In the genomic region with DNA sequence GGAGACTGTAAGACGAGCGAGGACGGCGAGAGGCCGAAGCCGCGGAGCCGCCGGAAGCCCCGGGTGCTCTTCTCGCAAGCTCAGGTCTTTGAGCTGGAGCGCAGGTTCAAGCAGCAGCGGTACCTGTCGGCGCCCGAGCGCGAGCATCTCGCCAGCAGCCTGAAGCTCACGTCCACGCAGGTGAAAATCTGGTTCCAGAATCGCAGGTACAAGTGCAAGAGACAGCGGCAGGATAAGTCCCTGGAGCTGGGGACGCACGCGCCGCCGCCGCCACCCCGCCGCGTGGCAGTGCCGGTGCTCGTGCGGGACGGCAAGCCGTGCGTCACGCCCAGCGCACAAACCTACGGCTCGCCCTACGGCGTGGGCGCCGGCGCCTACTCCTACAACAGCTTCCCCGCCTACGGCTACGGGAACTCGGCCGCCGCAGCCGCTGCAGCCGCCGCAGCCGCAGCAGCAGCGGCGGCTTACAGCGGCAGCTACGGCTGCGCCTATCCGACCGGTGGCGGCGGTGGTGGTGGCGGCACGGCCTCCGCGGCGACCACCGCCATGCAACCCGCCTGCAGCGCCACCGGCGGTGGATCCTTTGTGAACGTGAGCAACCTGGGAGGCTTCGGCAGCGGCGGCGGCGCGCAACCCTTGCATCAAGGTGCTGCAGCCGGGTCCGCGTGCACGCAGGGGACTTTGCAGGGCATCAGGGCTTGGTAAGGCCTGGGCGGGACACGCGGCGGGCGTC, we compare ENCODE assay signal across 8 mouse cellular contexts. TPM values are rescaled to one million over a fixed set of nuclear protein-coding genes. Genes with fewer than 3 reads are reported as not detected.
DNase-seq lines count a peak whose midpoint lies in the region; ATAC-seq and TF ChIP-seq lines count a peak whose summit lies in the region.

No protein-coding gene starts in this region.

- WGBS in kidney, postnatal 0 days: under 1% methylated on average over 92 of the region's 92 CpGs
- under 1% methylated on average over 70 of the region's 92 CpGs for WGBS in hindbrain, embryonic 16.5 days

- peak overlapping the region; percentile 42 for H3K4me2 ChIP-seq in kidney, postnatal 0 days (ENCODE audit: low read length)
- peak overlapping the region; percentile 44 for H3K4me2 ChIP-seq in hindbrain, embryonic 16.5 days (ENCODE audit: low read length)
- peak overlapping the region; percentile 73 for H3K4me2 ChIP-seq in myocyte (ENCODE audit: low read depth)

- TF ChIP-seq CTCF in kidney, postnatal 0 days (IDR thresholded peaks at IDR 0.05; ENCODE audit: low read depth): no peak

- no peaks in the 10 kb centered on the region for H3K9me3 ChIP-seq in kidney, postnatal 0 days (replicated peaks; ENCODE audit: low read length)
- H3K9me3 ChIP-seq in hindbrain, embryonic 16.5 days (ENCODE audit: control insufficient read depth, low read length): no peaks in the 10 kb centered on the region

- peak overlapping the region; percentile 13; the same call in 1 of the 2 replicates for H3K4me3 ChIP-seq in kidney, postnatal 0 days (replicated peaks; ENCODE audit: low read depth, low read length)
- H3K4me3 ChIP-seq in hindbrain, embryonic 16.5 days (ENCODE audit: low read length): peak overlapping the region; percentile 26
- no peak overlapping the region for H3K4me3 ChIP-seq in myocyte

- no peak overlapping the region for H3K27ac ChIP-seq in kidney, postnatal 0 days
- no peak overlapping the region for H3K27ac ChIP-seq in hindbrain, embryonic 16.5 days (ENCODE audit: low read depth, low read length)

- H3K36me3 ChIP-seq in kidney, postnatal 0 days (ENCODE audit: insufficient read depth, low read length): no peaks in the 10 kb centered on the region
- H3K36me3 ChIP-seq in hindbrain, embryonic 16.5 days (ENCODE audit: control insufficient read depth, insufficient read depth, low read length): no peaks in the 10 kb centered on the region
- H3K36me3 ChIP-seq in myocyte (ENCODE audit: control insufficient read depth, insufficient read depth): no peaks in the 10 kb centered on the region

- no peaks in the 10 kb centered on the region for H3K79me2 ChIP-seq in myocyte (ENCODE audit: control insufficient read depth, insufficient read depth)

- no peak for ATAC-seq in kidney, postnatal 0 days (replicated peaks; ENCODE audit: low FRiP score, low read depth)
- peak; percentile 27; the same call in 1 of the 2 replicates for ATAC-seq in hindbrain, embryonic 16.5 days

- no peak overlapping the region for H3K9ac ChIP-seq in kidney, postnatal 0 days (ENCODE audit: low read depth, low read length)
- H3K9ac ChIP-seq in hindbrain, embryonic 16.5 days (ENCODE audit: low read depth, low read length): no peak overlapping the region

- peaks cover 3% of the 10 kb centered on the region; the same call in 1 of the 2 replicates for H3K4me1 ChIP-seq in kidney, postnatal 0 days (replicated peaks; ENCODE audit: insufficient read depth, low read length)
- H3K4me1 ChIP-seq in hindbrain, embryonic 16.5 days (ENCODE audit: control insufficient read depth, insufficient read depth, low read depth, low read length): peaks cover 5% of the 10 kb centered on the region

- no peak for DNase-seq in kidney, postnatal 0 days (ENCODE audit: low spot score)
- DNase-seq in kidney, postnatal 36 days: no peak
- peak; percentile 69 for DNase-seq in embryo, embryonic 9.5 days (ENCODE audit: extremely low spot score)
- DNase-seq in frontal cortex, postnatal 14 days (ENCODE audit: low spot score in 2 of 2): no peak
- DNase-seq in adipocyte (ENCODE audit: low spot score): no peak
- DNase-seq in layer of hippocampus, postnatal 25 days (ENCODE audit: extremely low spot score in 1 of 2, low spot score in 1 of 2): no peak

- no peak overlapping the region for H3ac ChIP-seq in myocyte (ENCODE audit: control insufficient read depth, insufficient read length)

- TF ChIP-seq POLR2A in myocyte (IDR thresholded peaks at IDR 0.05; ENCODE audit: insufficient read length, low read depth): no peak

- H3K27me3 ChIP-seq in kidney, postnatal 0 days (ENCODE audit: insufficient read depth, low read length): peaks cover 94% of the 10 kb centered on the region
- peaks cover 53% of the 10 kb centered on the region for H3K27me3 ChIP-seq in hindbrain, embryonic 16.5 days (replicated peaks; ENCODE audit: control insufficient read depth, insufficient read depth, low read length)
- peaks cover 59% of the 10 kb centered on the region for H3K27me3 ChIP-seq in myocyte (ENCODE audit: control insufficient read depth, insufficient read depth, insufficient read length)

TF ChIP-seq in myocyte, 11 proteins besides CTCF, POLR2A, EP300 and RAD21:
- no peak for TF ChIP-seq REST (IDR thresholded peaks at IDR 0.05; ENCODE audit: insufficient read depth, insufficient read length)
- TF ChIP-seq TCF3 (IDR thresholded peaks at IDR 0.05; ENCODE audit: insufficient read length, low read depth): no peak
- no peak for TF ChIP-seq E2F4 (IDR thresholded peaks at IDR 0.05; ENCODE audit: insufficient read depth)
- no peak for TF ChIP-seq CEBPB (IDR thresholded peaks at IDR 0.05; ENCODE audit: insufficient read depth, poor library complexity, severe bottlenecking)
- no peak for TF ChIP-seq MYOG (IDR thresholded peaks at IDR 0.05; ENCODE audit: control insufficient read depth in 1 of 3, insufficient read depth in 1 of 3, insufficient read length in 2 of 3, low read depth in 2 of 3)
- TF ChIP-seq USF1 (IDR thresholded peaks at IDR 0.05; ENCODE audit: low read depth): no peak
- TF ChIP-seq POLR2AphosphoS2 (IDR thresholded peaks at IDR 0.05; ENCODE audit: insufficient read length, low read depth): no peak
- no peak for TF ChIP-seq TCF12 (IDR thresholded peaks at IDR 0.05; ENCODE audit: insufficient read depth, poor library complexity, severe bottlenecking)
- TF ChIP-seq MYOD1 (IDR thresholded peaks at IDR 0.05; ENCODE audit: control insufficient read depth in 1 of 3, insufficient read length in 2 of 3, low read depth in 2 of 3): no peak
- TF ChIP-seq SRF (IDR thresholded peaks at IDR 0.05; ENCODE audit: control insufficient read depth, insufficient read length, low read depth): no peak
- TF ChIP-seq MAX (IDR thresholded peaks at IDR 0.05; ENCODE audit: low read depth): no peak

RNA-seq across cellular contexts. Expression of a gene that starts 2.4 kb away (rescaled TPM):
- polyA plus RNA-seq in kidney, postnatal 0 days (2015; fragmentation: Nextera tagmentation; extraction: Ambion mirVana): not detected in 2 replicates
- 0.19 TPM in 1 of 2 replicates, not detected in the other for polyA plus RNA-seq in hindbrain, embryonic 16.5 days (2015; fragmentation: Nextera tagmentation; extraction: Ambion mirVana)
- polyA plus RNA-seq in myocyte (2012; fragmentation: generic; extraction: Trizol): not detected
- not detected for total RNA-seq in layer of hippocampus, postnatal 25 days (2021)
